Mouse (Mus musculus) spleen, adult 10 weeks (tissue): ENCODE measurements around the gene BC030870. TPM values are rescaled to one million over a fixed set of nuclear protein-coding genes. Genes with fewer than 3 reads are reported as not detected.

ENCODE experiments used
- polyA plus RNA-seq: library from polyadenylated mRNA; stranded (reverse); fragments of 350-450 nt; fragmentation: Illumina TruSeq; extraction: RNeasy Lipid Tissue Mini Kit (QIAGEN cat#74804); gene quantifications from one replicate; pipeline ENCODE4 v1.2.3, GENCODE M21; 2015; ENCODE audit warnings: low replicate concordance; ENCODE audit not compliant: insufficient read depth

Gene BC030870
- polyA plus RNA-seq, result not detected

DNA sequence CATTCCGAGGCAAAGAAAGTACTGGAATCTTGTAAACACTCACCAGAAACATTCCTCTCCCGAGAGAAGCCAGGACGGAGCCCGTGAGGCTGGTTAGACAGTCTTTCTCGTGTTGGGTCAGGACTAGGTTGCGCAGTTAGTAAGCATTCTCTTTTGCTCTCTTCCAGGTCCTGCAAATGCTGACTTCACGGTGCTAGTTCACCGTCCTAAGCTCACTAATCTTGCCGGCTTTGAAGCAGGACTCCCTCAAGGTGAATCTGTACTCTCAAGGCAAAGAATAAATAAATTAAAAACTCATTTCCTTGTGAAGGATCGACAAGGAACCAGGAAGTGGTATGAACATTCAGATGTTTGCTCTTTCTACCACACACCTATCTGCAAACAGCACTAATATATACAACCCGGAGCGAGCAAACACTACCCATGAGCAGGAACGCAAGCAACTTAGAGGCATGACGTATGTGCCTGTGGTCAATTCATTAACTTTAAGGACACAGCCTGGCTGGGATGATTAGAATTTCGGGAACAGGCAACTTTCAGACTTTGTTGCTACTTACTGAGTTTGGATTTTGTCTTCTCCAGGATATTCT lies at the start of gene BC030870:
BC030870 (minus strand) TSS at position 365 of the 590 bp plus-strand sequence.

DNA sequence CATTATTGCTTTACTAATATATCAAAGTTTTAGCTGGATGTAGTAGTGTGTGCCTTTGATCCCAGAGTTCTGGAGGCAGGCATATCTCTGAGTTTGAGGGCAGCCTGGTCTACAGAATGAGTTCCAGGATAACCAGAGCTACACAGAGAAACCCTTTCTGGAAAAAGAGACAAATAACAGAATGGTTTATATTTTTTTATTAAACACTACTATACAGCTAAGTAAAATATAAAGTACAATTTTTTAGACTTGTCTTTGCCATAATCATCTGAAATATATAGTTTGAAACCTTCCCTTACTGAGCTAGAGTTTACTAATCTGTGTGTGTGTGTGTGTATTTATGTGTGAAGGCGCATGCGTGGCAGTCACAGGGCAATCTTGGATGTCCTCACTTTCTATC lies 54.6 kb downstream of the BC030870 start, which contains the start of gene Gm10663:
Gm10663 (plus strand) TSS at position 301 of the 400 bp plus-strand sequence.

DNA sequence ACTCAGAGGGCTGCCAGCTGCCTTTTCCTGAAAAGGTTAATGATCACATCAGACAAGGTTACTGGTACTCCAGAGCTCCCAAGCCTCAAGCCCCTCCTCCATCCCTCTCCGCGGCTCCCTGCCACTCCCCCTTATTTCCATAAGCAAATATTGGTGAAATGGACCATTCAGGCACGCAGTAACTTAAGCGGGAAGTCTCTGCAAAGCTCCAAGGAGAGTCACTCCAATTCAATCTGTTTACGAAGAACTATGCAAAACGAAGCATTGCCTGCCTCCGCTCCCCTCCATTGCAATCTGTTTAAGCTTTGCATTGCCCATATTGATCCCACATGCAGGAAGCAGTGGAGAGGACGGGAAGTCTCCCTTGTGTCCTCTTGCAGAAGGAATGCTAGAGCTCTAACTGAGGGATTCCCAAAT lies 92.2 kb downstream of the BC030870 start, which contains the start of gene Apela:
Apela (minus strand) TSS at position 220 of the 417 bp plus-strand sequence.

Other genes starting within 250 kb of the BC030870 start
- gene Tmem192, start 182.4 kb downstream of the BC030870 start, polyA plus RNA-seq, result 27.2 TPM
- gene Trim75, start 141.7 kb downstream of the BC030870 start, polyA plus RNA-seq, result not detected
- not detected for gene Trim61, start 111.0 kb downstream of the BC030870 start, polyA plus RNA-seq
- gene Trim60, start 111.0 kb downstream of the BC030870 start, polyA plus RNA-seq, result not detected
- not detected for gene Apela, start 92.2 kb downstream of the BC030870 start, polyA plus RNA-seq
- gene Gm10663, start 54.5 kb downstream of the BC030870 start, polyA plus RNA-seq, result not detected